Mouse (Mus musculus) forebrain, embryonic 10.5 days (tissue): ENCODE data around the gene Ccdc141. TPM values are rescaled to one million over a fixed set of nuclear protein-coding genes. Genes with fewer than 3 reads are reported as not detected.

Experiments
- DNase-seq: peaks from one replicate; pipeline ENCODE4 v3.0.0-alpha.2; 2017; ENCODE audit warnings: low spot score; ENCODE audit errors: extremely low spot score
- H3K27ac ChIP-seq: fragments of 300-500 bp; sonication (generic); 2 replicates; pipeline ENCODE4 v1.5.1; 2016; ENCODE audit warnings: mild to moderate bottlenecking
- H3K27me3 ChIP-seq: fragments of 300-500 bp; sonication (generic); 2 replicates; pipeline ENCODE4 v1.6.1; 2016; ENCODE audit warnings: mild to moderate bottlenecking; ENCODE audit not compliant: poor library complexity, severe bottlenecking
- H3K36me3 ChIP-seq: fragments of 300-500 bp; sonication (generic); replicated peaks from 2 replicates; pipeline ENCODE4 v1.6.1; 2016; ENCODE audit warnings: mild to moderate bottlenecking, moderate library complexity
- H3K4me1 ChIP-seq: fragments of 300-500 bp; sonication (generic); 2 replicates; pipeline ENCODE4 v1.6.1; 2016
- H3K4me3 ChIP-seq: fragments of 300-500 bp; sonication (generic); 2 replicates; pipeline ENCODE4 v1.5.1; 2016; ENCODE audit warnings: mild to moderate bottlenecking, moderate library complexity
- H3K9me3 ChIP-seq: fragments of 300-500 bp; sonication (generic); 2 replicates; pipeline ENCODE4 v1.6.1; 2016; ENCODE audit warnings: mild to moderate bottlenecking, moderate library complexity
- WGBS: fragments of 180-500 bp; shearing (Covaris S2); methylation state at CpG from one replicate; pipeline ENCODE4 v1.1.7; 2016; 5-methylcytosine and 5-hydroxymethylcytosine counted together
- polyA plus RNA-seq: library from polyadenylated mRNA; unstranded; fragments of >200 nt; fragmentation: Nextera tagmentation; extraction: Ambion mirVana; gene quantifications from 2 replicates; pipeline ENCODE4 v1.2.1, GENCODE M21; 2016

The Ccdc141 gene
- polyA plus RNA-seq, 1 experiment from 2014 or later, result 2.6 TPM

DNA sequence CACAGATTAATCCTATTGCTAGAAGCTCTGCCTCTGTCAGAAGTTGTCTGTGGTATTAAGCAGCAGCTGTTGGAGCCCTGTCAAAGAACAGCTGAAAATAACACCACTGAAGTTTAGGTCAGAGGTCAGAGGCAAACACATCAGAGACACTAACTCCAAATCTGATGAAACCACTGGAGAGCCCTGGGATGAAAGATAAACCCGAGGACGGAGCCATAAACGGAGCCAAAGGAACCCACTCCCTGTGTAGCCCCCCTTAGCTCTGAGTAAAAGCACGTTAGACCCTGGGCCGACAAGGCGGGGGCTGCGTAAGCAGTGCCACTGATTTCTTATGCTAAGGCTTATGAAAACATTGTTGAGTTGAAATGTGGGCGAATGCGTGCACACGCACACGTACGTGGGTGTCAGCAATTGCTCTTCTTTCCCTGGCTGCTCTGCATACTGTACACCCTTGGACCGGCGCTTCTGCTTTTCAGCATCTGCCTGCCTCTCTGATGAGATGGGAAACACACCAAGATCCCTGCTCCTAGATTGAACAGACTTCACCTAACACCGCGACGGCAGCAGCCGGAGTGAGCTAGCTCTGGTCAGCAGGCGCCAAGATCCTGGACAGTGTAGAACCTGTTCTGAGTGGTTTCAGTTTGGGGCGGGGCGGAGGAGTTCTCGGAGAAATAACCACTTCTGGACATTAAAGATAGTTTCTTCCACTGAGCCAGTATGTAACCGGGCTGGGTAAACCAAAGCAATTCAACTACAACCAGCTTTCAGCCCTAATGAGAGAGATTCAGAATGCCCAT, 1.2 kb upstream of the Ccdc141 start:
- Histone ChIP-seq H3K4me1 (peaks cover 54% of the 10 kb centered on the region), H3K9me3 (no peaks in the 10 kb centered on the region), H3K36me3 (no peaks in the 10 kb centered on the region), H3K27ac (peak overlapping the region; percentile 73), H3K27me3 (0 out of 2 replicates have a peak, but pooled peaks cover 8% of the 10 kb centered on the region), H3K4me3 (peak overlapping the region; percentile 30)
- WGBS, result 39% methylated on average over 23 of the region's 23 CpGs
- peak; percentile 32 for DNase-seq

GRCm38 (mm10) chr2:77169916-77170632, 362 bp downstream of the Ccdc141 start:
- H3K4me1 ChIP-seq, result peaks cover 48% of the 10 kb centered on the region
- 4% methylated on average over 21 of the region's 21 CpGs for WGBS

GRCm38 (mm10) chr2:77169218-77169617, 1.2 kb downstream of the Ccdc141 start:
- 0 out of 2 replicates have a peak overlapping the region, but pooled peaks have one; percentile 35 for H3K27ac ChIP-seq
- H3K36me3 ChIP-seq, result no peaks in the 10 kb centered on the region
- 0 out of 2 replicates have a peak, but pooled peaks cover 8% of the 10 kb centered on the region for H3K27me3 ChIP-seq
- WGBS, result 81% methylated on average over 4 of the region's 4 CpGs
- H3K4me3 ChIP-seq, result 0 out of 2 replicates have a peak overlapping the region, but pooled peaks have one; percentile 10
- no peak for DNase-seq
- H3K9me3 ChIP-seq, result no peaks in the 10 kb centered on the region
- H3K4me1 ChIP-seq, result peaks cover 47% of the 10 kb centered on the region

More at GRCm38 (mm10) chr2:77169916-77170632, 362 bp downstream of the Ccdc141 start:
- H3K9me3 ChIP-seq, result no peaks in the 10 kb centered on the region
- peak; percentile 45 for DNase-seq
- H3K27ac ChIP-seq, result peak overlapping the region; percentile 83
- no peaks in the 10 kb centered on the region for H3K36me3 ChIP-seq
- H3K4me3 ChIP-seq, result peak overlapping the region; percentile 56
- H3K27me3 ChIP-seq, result 0 out of 2 replicates have a peak, but pooled peaks cover 8% of the 10 kb centered on the region

GRCm38 (mm10) chr2:77168781-77169180, 1.7 kb downstream of the Ccdc141 start:
- no peaks in the 10 kb centered on the region for H3K36me3 ChIP-seq
- H3K9me3 ChIP-seq, result no peaks in the 10 kb centered on the region
- no peak overlapping the region for H3K4me3 ChIP-seq
- H3K27me3 ChIP-seq, result 0 out of 2 replicates have a peak, but pooled peaks cover 8% of the 10 kb centered on the region
- H3K4me1 ChIP-seq, result peaks cover 42% of the 10 kb centered on the region
- H3K27ac ChIP-seq, result no peak overlapping the region
- WGBS, result 89% methylated on average over 7 of the region's 7 CpGs
- DNase-seq, result no peak

DNA sequence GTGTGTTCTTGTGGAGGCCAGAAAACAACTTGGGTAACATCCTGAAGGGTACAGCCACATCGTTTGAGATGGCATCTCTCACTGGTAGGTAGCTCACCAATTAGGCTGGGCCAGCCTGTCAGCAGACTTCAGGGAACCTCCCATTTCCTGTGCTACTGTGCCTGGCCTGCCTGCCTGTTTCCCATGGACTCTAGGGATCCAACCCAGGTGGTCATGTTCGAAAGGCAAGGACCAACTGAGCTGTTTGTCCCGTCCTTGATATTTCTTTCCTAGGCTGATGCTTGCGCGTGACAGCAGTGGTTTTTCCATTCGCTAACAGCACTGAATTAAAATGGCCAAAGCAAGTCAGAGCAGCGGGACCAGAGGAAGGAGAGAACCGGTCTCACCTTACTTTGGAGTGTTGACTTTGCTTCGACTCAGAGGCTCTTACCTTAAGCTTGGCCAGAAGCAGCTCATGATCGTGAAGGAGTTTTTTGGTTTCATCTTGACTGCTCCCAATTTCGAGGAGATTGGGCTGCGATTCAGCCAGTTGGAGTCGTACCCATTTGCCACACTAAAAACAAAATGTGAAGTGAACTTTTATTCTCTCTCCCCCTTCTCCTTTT, 2.3 kb downstream of the Ccdc141 start:
- DNase-seq, result no peak
- no peak overlapping the region for H3K27ac ChIP-seq
- H3K27me3 ChIP-seq, result 0 out of 2 replicates have a peak, but pooled peaks cover 8% of the 10 kb centered on the region
- H3K4me1 ChIP-seq, result peaks cover 38% of the 10 kb centered on the region
- 92% methylated on average over 13 of the region's 13 CpGs for WGBS
- no peak overlapping the region for H3K4me3 ChIP-seq
- H3K36me3 ChIP-seq, result no peaks in the 10 kb centered on the region
- no peaks in the 10 kb centered on the region for H3K9me3 ChIP-seq

DNA sequence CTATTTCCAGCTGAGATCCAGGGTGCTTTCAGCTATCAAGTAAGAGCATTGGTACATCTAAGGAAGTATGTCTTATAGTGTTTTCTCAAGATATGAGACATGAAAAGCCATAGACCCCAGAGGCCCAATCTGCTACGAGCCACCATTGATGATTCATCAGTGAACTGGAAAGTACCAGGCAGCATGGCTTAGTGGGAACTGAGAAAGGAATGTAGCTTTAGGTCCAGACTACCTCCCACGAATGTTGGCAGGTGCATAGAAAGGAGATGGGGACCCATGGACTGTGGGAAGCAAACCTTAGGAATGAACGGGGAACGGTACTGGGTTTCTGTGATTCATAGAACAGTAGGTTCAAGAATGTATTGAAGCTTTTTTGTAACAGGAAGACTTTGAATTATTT, 4.1 kb downstream of the Ccdc141 start:
- Histone ChIP-seq H3K9me3 (no peaks in the 10 kb centered on the region), H3K27me3 (0 out of 2 replicates have a peak, but pooled peaks cover 8% of the 10 kb centered on the region), H3K36me3 (no peaks in the 10 kb centered on the region), H3K27ac (no peak overlapping the region), H3K4me3 (no peak overlapping the region), H3K4me1 (peaks cover 22% of the 10 kb centered on the region)
- WGBS, result 90% methylated on average over 4 of the region's 4 CpGs
- no peak for DNase-seq

GRCm38 (mm10) chr2:77164662-77165061, 5.8 kb downstream of the Ccdc141 start:
- Histone ChIP-seq H3K27ac (no peak overlapping the region), H3K9me3 (no peaks in the 10 kb centered on the region), H3K36me3 (no peaks in the 10 kb centered on the region), H3K27me3 (0 out of 2 replicates have a peak, but pooled peaks cover 8% of the 10 kb centered on the region), H3K4me1 (peaks cover 5% of the 10 kb centered on the region), H3K4me3 (no peak overlapping the region)
- no peak for DNase-seq
- WGBS, result 90% methylated on average over 3 of the region's 3 CpGs

DNA sequence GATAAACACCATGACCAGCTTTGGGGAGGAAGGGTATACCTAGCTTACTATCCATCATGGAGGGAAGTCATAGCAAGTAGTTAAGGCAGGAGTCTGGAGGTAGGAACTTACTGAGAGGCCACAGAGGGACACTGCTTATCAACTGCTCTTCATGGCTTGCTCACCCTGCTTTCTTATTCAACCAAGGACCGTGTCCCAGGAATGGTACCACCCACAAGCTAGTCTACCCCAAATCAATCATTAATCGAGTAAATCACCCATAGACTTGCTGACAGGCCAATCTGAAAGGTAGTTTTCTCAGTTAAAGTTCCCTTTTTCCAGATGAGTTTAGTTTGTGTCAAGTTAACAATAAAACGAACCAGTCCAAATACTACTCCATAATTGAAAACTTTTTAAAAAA, 7.1 kb downstream of the Ccdc141 start:
- WGBS, result 90% methylated on average over 3 of the region's 3 CpGs
- Histone ChIP-seq H3K27ac (no peak overlapping the region), H3K4me3 (no peak overlapping the region), H3K4me1 (no peaks in the 10 kb centered on the region), H3K27me3 (0 out of 2 replicates have a peak, but pooled peaks cover 5% of the 10 kb centered on the region), H3K9me3 (no peaks in the 10 kb centered on the region), H3K36me3 (no peaks in the 10 kb centered on the region)
- no peak for DNase-seq

GRCm38 (mm10) chr2:77162135-77162534, 8.3 kb downstream of the Ccdc141 start:
- Histone ChIP-seq H3K27ac (no peak overlapping the region), H3K36me3 (no peaks in the 10 kb centered on the region), H3K4me1 (no peaks in the 10 kb centered on the region), H3K27me3 (no peaks in the 10 kb centered on the region), H3K9me3 (no peaks in the 10 kb centered on the region), H3K4me3 (no peak overlapping the region)
- 86% methylated on average over 3 of the region's 3 CpGs for WGBS
- no peak for DNase-seq

DNA sequence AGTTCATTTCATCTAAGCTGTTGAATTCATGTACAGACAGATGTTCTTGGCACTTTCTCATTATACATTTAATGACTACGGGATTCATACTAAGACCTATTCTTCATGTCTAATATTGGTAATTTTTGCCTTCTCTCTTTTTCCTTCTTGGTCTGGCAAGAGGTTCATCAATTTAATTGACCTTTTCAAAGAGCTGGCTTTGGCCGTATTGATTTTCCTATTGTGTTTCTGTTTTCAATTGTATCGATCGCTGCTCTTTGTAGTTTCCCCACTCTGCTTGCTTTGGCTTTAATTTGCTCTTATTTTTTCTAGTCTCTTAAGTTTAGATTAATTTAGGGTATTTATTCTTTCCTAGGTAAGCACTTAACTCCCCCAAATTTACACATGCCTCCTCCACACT, 12.9 kb downstream of the Ccdc141 start:
- DNase-seq, result no peak
- 96% methylated on average over 4 of the region's 4 CpGs for WGBS
- no peaks in the 10 kb centered on the region for H3K9me3 ChIP-seq
- H3K27ac ChIP-seq, result no peak overlapping the region
- no peak overlapping the region for H3K4me3 ChIP-seq
- H3K36me3 ChIP-seq, result no peaks in the 10 kb centered on the region
- H3K4me1 ChIP-seq, result no peaks in the 10 kb centered on the region
- no peaks in the 10 kb centered on the region for H3K27me3 ChIP-seq

DNA sequence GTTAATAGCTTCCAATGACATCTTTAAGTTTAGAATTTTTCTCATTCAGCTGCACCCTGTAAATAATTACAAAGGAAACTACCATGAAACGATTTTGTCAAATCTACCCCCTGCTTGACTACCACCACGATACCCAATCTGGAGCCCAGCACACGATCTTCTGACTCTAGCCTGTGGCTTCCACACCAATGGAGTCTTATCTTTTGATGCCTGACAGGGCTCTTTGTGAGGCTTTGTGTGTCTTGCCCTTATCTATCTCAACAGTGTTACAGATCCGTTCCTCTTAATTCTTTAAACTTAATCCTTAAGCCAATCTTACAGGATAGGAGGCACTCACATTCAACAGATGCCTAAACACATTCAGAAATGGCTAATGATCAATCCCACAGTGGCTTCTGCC, 16.4 kb downstream of the Ccdc141 start:
- DNase-seq, result no peak
- H3K4me1 ChIP-seq, result peaks cover 7% of the 10 kb centered on the region
- H3K4me3 ChIP-seq, result no peak overlapping the region
- no peaks in the 10 kb centered on the region for H3K27me3 ChIP-seq
- no peaks in the 10 kb centered on the region for H3K36me3 ChIP-seq
- H3K9me3 ChIP-seq, result no peaks in the 10 kb centered on the region
- 73% methylated on average over 4 of the region's 4 CpGs for WGBS
- H3K27ac ChIP-seq, result no peak overlapping the region

DNA sequence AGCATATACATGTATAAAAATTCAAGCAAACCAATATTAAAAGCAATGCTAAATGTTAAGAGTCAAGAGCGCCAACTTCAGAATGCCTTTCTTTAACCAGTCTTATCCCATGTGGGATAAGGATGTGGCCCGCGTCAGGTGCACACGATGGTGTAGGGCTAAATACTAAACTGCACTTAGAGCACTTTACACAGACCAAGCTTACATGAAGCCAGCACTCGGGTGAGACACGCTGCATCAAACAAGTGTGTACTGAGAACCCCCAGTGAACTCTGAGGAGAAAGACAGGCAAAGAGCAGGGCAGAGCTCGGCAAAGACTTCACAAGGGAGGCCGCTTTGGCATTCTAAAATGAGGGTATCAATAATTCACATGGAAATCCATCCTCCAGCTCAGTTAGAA, 19.2 kb downstream of the Ccdc141 start:
- Histone ChIP-seq H3K4me1 (peaks cover 14% of the 10 kb centered on the region), H3K36me3 (no peaks in the 10 kb centered on the region), H3K27me3 (no peaks in the 10 kb centered on the region), H3K9me3 (no peaks in the 10 kb centered on the region), H3K27ac (no peak overlapping the region), H3K4me3 (no peak overlapping the region)
- no peak for DNase-seq
- 94% methylated on average over 8 of the region's 8 CpGs for WGBS
